Mouse (Mus musculus): ENCODE results near the gene Armh4. TPM values are rescaled to one million over a fixed set of nuclear protein-coding genes. Genes with fewer than 3 reads are reported as not detected.
A peak's percentile ranks its signal among the peaks of the same experiment; 100 is the strongest.
"Not testable (repeated sequence)": the region's sequence is repeated elsewhere in the genome, so short reads cannot be mapped to it uniquely, and the experiment has no call there.

Gene Armh4
- polyA plus RNA-seq, 1 experiment from 2014 or later, result 25.8 TPM

- no peak overlapping the region for H3K4me2 ChIP-seq
- ATAC-seq (replicated peaks), result no peak
- no peak overlapping the region for H3K27ac ChIP-seq
- peaks cover 14% of the 10 kb centered on the region for H3K4me1 ChIP-seq
- no peak overlapping the region for H3K9ac ChIP-seq
- H3K36me3 ChIP-seq (replicated peaks), result no peaks in the 10 kb centered on the region
- no peaks in the 10 kb centered on the region for H3K27me3 ChIP-seq (replicated peaks)
- 66% methylated on average over 4 of the region's 4 CpGs for WGBS
- H3K4me3 ChIP-seq, result no peak overlapping the region
- no peaks in the 10 kb centered on the region for H3K9me3 ChIP-seq
Measured at GRCm38 (mm10) chr14:49780416-49780815, 2.8 kb downstream of the Armh4 start.

- WGBS, result 66% methylated on average over 4 of the region's 4 CpGs
- H3K36me3 ChIP-seq (replicated peaks); H3K27ac ChIP-seq; ATAC-seq (replicated peaks); H3K27me3 ChIP-seq (replicated peaks); H3K9me3 ChIP-seq; H3K4me2 ChIP-seq; H3K9ac ChIP-seq; H3K4me1 ChIP-seq; H3K4me3 ChIP-seq: not testable (repeated sequence)
Measured at GRCm38 (mm10) chr14:49777539-49777938, 5.6 kb downstream of the Armh4 start.

- H3K4me2 ChIP-seq, result no peak overlapping the region
- 89% methylated on average over 1 of the region's 1 CpGs for WGBS
- H3K27ac ChIP-seq, result no peak overlapping the region
- H3K9ac ChIP-seq, result no peak overlapping the region
- no peaks in the 10 kb centered on the region for H3K4me1 ChIP-seq
- no peaks in the 10 kb centered on the region for H3K27me3 ChIP-seq (replicated peaks)
- no peak for ATAC-seq (replicated peaks)
- H3K4me3 ChIP-seq, result no peak overlapping the region
- H3K36me3 ChIP-seq (replicated peaks), result 0 out of 2 replicates have a peak, but pooled peaks cover 5% of the 10 kb centered on the region
- no peaks in the 10 kb centered on the region for H3K9me3 ChIP-seq
Measured at GRCm38 (mm10) chr14:49771746-49772145, 11.4 kb downstream of the Armh4 start.

- ATAC-seq (replicated peaks), result no peak
- H3K4me2 ChIP-seq, result no peak overlapping the region
- no peaks in the 10 kb centered on the region for H3K27me3 ChIP-seq (replicated peaks)
- no peak overlapping the region for H3K27ac ChIP-seq
- no peak overlapping the region for H3K4me3 ChIP-seq
- H3K4me1 ChIP-seq, result no peaks in the 10 kb centered on the region
- WGBS, result 94% methylated on average over 4 of the region's 4 CpGs
- 0 out of 2 replicates have a peak, but pooled peaks cover 5% of the 10 kb centered on the region for H3K36me3 ChIP-seq (replicated peaks)
- no peak overlapping the region for H3K9ac ChIP-seq
- H3K9me3 ChIP-seq, result no peaks in the 10 kb centered on the region
Measured at GRCm38 (mm10) chr14:49766601-49767000, 16.6 kb downstream of the Armh4 start.

GRCm38 (mm10) chr14:49755845-49756244 is 27.3 kb downstream of the Armh4 start:
- no peak overlapping the region for H3K4me2 ChIP-seq
- ATAC-seq (replicated peaks), result no peak
- no peak overlapping the region for H3K4me3 ChIP-seq
- H3K27me3 ChIP-seq (replicated peaks), result no peaks in the 10 kb centered on the region
- no peak overlapping the region for H3K27ac ChIP-seq
- no peaks in the 10 kb centered on the region for H3K4me1 ChIP-seq
- H3K36me3 ChIP-seq (replicated peaks), result no peaks in the 10 kb centered on the region
- H3K9ac ChIP-seq, result no peak overlapping the region
- 92% methylated on average over 1 of the region's 1 CpGs for WGBS
- no peaks in the 10 kb centered on the region for H3K9me3 ChIP-seq

- no peak for ATAC-seq (replicated peaks)
Measured at GRCm38 (mm10) chr14:49752614-49753013, 30.6 kb downstream of the Armh4 start.

GRCm38 (mm10) chr14:49745874-49746273 is 37.3 kb downstream of the Armh4 start:
- no peaks in the 10 kb centered on the region for H3K36me3 ChIP-seq (replicated peaks)
- H3K4me1 ChIP-seq, result no peaks in the 10 kb centered on the region
- no peak overlapping the region for H3K27ac ChIP-seq
- H3K4me3 ChIP-seq, result no peak overlapping the region
- no peaks in the 10 kb centered on the region for H3K9me3 ChIP-seq
- H3K9ac ChIP-seq, result no peak overlapping the region
- ATAC-seq (replicated peaks), result no peak
- no peak overlapping the region for H3K4me2 ChIP-seq
- WGBS, result 83% methylated on average over 1 of the region's 1 CpGs
- no peaks in the 10 kb centered on the region for H3K27me3 ChIP-seq (replicated peaks)

More at GRCm38 (mm10) chr14:49752614-49753013, 30.6 kb downstream of the Armh4 start:
- Histone ChIP-seq H3K4me1 (no peaks in the 10 kb centered on the region), H3K9ac (no peak overlapping the region), H3K9me3 (no peaks in the 10 kb centered on the region), H3K27me3 (replicated peaks) (no peaks in the 10 kb centered on the region), H3K4me3 (no peak overlapping the region), H3K4me2 (no peak overlapping the region), H3K27ac (no peak overlapping the region), H3K36me3 (replicated peaks) (no peaks in the 10 kb centered on the region)

GRCm38 (mm10) chr14:49743946-49744526 is 39.1 kb downstream of the Armh4 start:
- 92% methylated on average over 6 of the region's 6 CpGs for WGBS
- ATAC-seq (replicated peaks), result no peak
- H3K27ac ChIP-seq, result no peak overlapping the region
- H3K4me1 ChIP-seq, result no peaks in the 10 kb centered on the region
- no peak overlapping the region for H3K4me2 ChIP-seq
- no peaks in the 10 kb centered on the region for H3K27me3 ChIP-seq (replicated peaks)
- no peak overlapping the region for H3K9ac ChIP-seq
- H3K36me3 ChIP-seq (replicated peaks), result no peaks in the 10 kb centered on the region
- no peaks in the 10 kb centered on the region for H3K9me3 ChIP-seq
- H3K4me3 ChIP-seq, result no peak overlapping the region

- Histone ChIP-seq H3K4me2 (no peak overlapping the region), H3K9ac (no peak overlapping the region), H3K36me3 (replicated peaks) (no peaks in the 10 kb centered on the region), H3K9me3 (no peaks in the 10 kb centered on the region), H3K27me3 (replicated peaks) (no peaks in the 10 kb centered on the region), H3K27ac (no peak overlapping the region), H3K4me1 (0 out of 2 replicates have a peak, but pooled peaks cover 4% of the 10 kb centered on the region), H3K4me3 (no peak overlapping the region)
- ATAC-seq (replicated peaks), result no peak
- 54% methylated on average over 7 of the region's 7 CpGs for WGBS
Measured at GRCm38 (mm10) chr14:49739328-49739727, 43.9 kb downstream of the Armh4 start.

GRCm38 (mm10) chr14:49738441-49739088 is 44.6 kb downstream of the Armh4 start:
- WGBS, result 34% methylated on average over 2 of the region's 2 CpGs
- H3K27me3 ChIP-seq (replicated peaks), result no peaks in the 10 kb centered on the region
- H3K4me3 ChIP-seq, result no peak overlapping the region
- H3K4me2 ChIP-seq, result no peak overlapping the region
- no peaks in the 10 kb centered on the region for H3K9me3 ChIP-seq
- ATAC-seq (replicated peaks), result peak; percentile 64
- H3K36me3 ChIP-seq (replicated peaks), result no peaks in the 10 kb centered on the region
- 0 out of 2 replicates have a peak, but pooled peaks cover 4% of the 10 kb centered on the region for H3K4me1 ChIP-seq
- H3K9ac ChIP-seq, result no peak overlapping the region
- no peak overlapping the region for H3K27ac ChIP-seq

- no peaks in the 10 kb centered on the region for H3K27me3 ChIP-seq (replicated peaks)
- H3K9me3 ChIP-seq, result no peaks in the 10 kb centered on the region
- peak; percentile 71 for ATAC-seq (replicated peaks)
- H3K4me2 ChIP-seq, result no peak overlapping the region
- H3K27ac ChIP-seq, result no peak overlapping the region
- H3K36me3 ChIP-seq (replicated peaks), result no peaks in the 10 kb centered on the region
- H3K4me1 ChIP-seq, result 0 out of 2 replicates have a peak, but pooled peaks cover 4% of the 10 kb centered on the region
- H3K9ac ChIP-seq, result no peak overlapping the region
- no peak overlapping the region for H3K4me3 ChIP-seq
Measured at GRCm38 (mm10) chr14:49733950-49734349, 49.2 kb downstream of the Armh4 start.

- 58% methylated on average over 4 of the region's 4 CpGs for WGBS
- ATAC-seq (replicated peaks), result no peak; the same call in 1 of the 2 replicates
- no peak overlapping the region for H3K4me2 ChIP-seq
- no peaks in the 10 kb centered on the region for H3K36me3 ChIP-seq (replicated peaks)
- no peaks in the 10 kb centered on the region for H3K4me1 ChIP-seq
- no peaks in the 10 kb centered on the region; the same call in 1 of the 2 replicates for H3K27me3 ChIP-seq (replicated peaks)
- H3K4me3 ChIP-seq, result no peak overlapping the region
- H3K27ac ChIP-seq, result no peak overlapping the region
- H3K9me3 ChIP-seq, result no peaks in the 10 kb centered on the region
- no peak overlapping the region for H3K9ac ChIP-seq
Measured at GRCm38 (mm10) chr14:49723361-49724054, 59.7 kb downstream of the Armh4 start.
